Mouse (Mus musculus): ENCODE data around the gene Dsn1. TPM values are rescaled to one million over a fixed set of nuclear protein-coding genes. Genes with fewer than 3 reads are reported as not detected.

Gene Dsn1
- total RNA-seq, 2 experiments from 2014 or later = 2.7 to 4.3 TPM

DNA sequence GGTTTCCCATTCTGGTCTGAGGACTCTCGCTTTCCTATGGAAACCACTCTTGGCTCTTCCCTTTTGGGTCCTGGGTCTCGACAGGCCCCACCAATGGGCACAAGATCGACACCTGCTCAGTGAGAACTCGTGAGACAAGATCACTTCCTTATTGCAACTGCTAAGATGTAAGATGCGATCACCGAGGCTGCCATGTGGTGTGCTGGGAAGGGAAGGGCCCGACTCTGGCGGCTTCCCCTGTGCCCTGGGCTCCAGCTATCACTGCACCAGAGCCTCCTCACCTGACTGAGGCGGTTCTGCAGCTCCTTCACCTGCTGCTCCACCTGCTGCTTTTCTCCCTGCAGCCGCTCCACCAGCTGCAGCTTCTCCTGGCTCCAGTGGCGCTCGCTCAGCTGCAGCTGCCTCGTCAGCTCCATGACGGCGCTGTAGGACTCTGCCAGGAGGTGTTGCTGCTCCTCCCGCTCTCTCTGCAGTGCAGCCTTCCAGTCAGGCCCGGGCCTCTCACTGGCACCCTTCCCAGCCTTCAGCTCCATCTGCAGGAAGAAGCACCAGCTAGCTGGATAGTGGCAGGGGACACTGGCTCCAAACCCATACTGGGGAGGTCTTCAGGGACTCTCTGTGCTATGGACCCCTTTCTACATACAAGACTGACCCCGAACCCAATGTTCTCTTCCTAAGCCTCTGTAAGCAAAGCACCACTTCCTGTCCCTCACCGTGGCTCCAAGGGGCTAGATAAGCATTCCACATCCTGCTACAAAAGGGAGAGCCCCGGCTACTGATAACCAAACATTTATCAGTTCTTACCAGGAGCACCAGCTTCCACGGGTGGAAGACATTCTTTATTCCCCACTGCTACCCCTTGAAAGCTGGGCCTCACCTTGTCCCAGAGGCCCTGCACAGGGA is 20.4 kb upstream of the Dsn1 start:
- peak; percentile 60 to 71 for DNase-seq (ENCODE audit: low spot score in 2 of 2)

DNA sequence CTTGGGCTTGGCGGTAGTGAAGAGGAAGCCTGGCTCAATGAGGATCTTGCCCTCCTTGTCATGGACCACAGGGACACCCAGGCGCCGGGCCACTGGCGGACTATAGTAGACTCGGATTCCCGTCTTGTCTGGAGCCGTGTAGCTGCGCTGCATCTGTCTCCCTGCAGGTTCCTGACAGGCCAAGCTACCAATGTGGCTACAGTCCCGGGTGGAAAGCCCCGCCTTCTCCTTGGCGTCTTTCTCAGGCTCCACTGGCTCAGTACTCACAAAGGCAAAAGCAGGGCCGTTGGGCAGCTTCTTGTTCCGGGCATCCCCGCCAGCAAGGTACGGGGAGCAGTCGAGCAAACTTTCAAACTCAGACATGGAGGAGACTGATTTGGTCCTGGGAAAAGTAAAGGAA is 14.2 kb upstream of the Dsn1 start:
- no peak for DNase-seq (ENCODE audit: low spot score in 2 of 2)

DNA sequence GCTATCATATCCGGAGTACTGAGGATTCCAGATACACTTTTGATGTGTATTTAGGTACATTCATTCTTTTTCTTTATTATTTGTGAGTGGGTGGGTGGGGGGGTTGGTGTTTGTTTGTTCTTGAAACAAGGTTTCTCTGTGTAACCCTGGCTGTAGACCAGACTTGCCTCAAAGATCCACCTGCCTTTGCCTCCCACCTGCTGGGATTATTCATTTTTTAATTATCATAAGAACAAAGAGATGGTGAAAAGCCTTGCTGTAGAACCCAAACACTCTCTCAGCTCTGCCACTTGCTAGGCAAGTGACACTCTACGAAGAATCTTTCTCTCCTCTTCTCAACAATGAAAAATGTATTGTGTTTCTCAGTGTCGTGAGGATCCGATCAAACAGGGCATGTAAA is 12.3 kb upstream of the Dsn1 start:
- DNase-seq (ENCODE audit: low spot score in 2 of 2) = no peak

- no peak for DNase-seq (ENCODE audit: low spot score in 2 of 2)
Measured at GRCm38 (mm10) chr2:157016529-157017270, 9.7 kb upstream of the Dsn1 start.

GRCm38 (mm10) chr2:157012341-157012740 is 5.4 kb upstream of the Dsn1 start:
- no peak for DNase-seq (ENCODE audit: low spot score in 2 of 2)

DNA sequence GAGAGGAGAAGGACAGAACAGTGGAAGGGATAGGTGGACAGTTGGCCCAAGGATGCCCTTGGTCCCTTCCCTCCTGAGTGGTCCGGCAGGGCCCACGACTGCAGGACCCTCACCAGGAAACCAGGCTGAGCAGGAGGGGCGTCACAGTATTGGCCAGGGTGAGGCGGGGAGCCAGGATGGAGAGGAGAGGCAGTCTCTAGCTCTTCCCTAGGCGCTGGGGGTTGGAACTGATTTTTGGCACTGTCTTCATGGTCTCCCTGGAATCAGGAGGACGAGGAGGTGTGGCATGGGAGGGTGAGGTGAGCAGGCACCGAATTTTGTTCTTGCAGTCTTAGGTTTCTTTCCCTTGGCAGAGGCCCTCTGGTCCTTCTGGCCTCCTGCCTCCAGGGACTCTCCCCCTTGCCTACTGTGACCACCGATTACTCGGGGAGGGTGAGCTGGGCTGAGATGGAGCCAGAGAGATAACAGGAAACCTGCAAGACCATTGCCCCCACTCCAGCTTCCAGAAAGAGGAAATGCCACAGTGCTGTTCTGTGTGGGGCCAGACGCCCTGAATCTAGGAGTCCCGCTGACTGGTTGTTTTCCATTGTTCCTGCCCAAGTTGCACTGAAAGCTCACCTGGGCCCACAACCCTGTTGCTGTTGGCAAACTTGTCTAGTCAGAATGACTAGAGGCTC is 3.8 kb upstream of the Dsn1 start:
- DNase-seq (ENCODE audit: low spot score in 2 of 2) = no peak

DNA sequence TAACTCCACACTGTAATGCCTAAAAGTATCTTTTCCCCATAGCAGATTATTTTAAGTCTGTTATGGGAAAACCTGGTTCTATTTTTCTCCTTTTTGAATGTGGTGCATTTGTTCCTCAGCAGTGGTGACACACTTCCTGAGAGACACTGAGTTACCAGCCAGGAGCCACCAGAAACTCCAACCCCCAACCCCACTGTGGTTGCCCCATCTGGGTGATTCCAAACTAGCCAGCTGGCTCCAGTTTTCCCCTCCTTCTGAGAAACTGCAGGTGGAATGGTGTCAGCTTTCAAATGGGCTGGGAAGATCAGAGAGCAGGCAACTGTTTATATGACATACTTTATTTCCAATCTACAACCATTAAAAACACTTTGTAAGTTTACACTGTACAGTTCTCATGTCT is 3.2 kb upstream of the Dsn1 start:
- no peak for DNase-seq (ENCODE audit: low spot score in 2 of 2)

- no peak for DNase-seq (ENCODE audit: low spot score in 2 of 2)
Measured at GRCm38 (mm10) chr2:157008509-157008908, 1.6 kb upstream of the Dsn1 start.

DNA sequence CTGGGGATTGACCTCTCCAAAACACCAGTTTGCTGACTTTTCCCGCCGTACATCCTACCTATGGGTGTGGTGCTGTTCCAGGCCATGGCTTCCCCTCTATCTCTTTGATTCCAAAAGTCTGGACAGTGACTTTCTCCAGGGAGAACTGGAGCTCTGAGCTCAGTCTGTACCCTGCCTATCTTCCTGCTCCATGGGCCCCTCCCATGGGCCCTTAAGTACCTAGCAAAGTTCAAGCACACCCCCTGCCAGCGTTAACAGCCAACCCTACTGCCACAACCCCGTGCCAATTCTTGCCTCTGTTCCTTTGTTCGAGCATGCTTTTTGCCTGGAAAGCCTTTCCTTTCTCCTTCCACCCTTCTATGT is 261 bp upstream of the Dsn1 start:
- no peak for DNase-seq (ENCODE audit: low spot score in 2 of 2)

DNA sequence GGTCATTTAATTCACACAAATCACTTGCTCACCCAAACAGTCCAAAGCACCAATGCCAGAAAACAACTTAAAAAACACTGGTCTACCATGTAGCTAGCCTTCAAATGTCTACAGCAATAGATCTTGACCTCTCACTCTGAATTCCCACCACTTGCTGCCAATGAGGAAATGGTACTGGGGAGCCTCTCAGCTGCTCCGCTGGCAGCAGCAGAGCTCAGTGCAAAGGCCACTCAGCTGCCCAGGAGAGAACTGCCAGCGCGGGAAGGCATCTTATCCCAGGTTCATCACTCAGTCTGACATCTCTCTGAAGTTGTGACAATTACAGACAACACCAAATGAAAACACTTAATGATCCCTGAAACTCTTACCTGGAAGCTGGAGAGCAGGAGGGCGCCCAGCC is 4.6 kb downstream of the Dsn1 start:
- DNase-seq (ENCODE audit: low spot score in 2 of 2) = no peak

DNA sequence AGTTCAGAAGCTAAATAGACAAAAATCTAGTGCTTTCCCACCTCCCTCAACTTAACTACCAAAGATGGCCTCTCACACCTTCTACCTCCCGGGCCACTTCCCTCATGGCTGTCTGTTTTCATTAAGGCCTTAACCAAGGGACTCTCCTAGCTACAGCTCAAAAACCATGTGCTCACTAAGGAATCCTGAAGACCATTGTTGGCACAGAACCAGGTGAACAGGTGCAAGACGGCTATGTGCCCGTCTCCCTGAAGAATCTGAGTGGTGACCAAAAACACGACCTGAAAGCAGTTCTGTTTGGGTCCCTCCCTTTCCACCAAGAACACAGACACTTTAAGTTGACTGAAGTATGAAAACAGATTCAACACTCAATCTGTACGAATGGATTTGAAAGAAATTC is 8.7 kb downstream of the Dsn1 start:
- no peak for DNase-seq (ENCODE audit: low spot score in 2 of 2)

DNA sequence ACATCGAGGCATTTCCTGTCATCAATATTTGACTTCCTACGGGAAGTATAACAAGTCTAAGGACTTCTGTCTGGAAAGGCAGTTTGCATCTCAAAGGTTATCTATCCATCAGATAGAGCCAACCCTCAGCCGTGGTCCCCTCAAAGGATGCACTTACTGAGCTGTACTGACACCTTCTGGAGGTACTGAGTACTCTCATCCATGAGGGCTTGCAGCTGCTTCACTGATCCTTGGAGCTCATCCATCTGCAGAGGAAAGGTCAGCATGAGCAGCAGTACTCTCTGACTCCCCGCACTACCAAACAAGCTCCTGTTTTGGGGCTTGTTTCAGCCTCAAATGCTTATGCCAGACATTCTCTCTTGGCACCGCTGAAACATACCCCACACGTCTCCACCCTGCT is 10.4 kb downstream of the Dsn1 start:
- peak in 1 of 2 experiments; percentile 70 for DNase-seq (ENCODE audit: low spot score in 2 of 2)

DNA sequence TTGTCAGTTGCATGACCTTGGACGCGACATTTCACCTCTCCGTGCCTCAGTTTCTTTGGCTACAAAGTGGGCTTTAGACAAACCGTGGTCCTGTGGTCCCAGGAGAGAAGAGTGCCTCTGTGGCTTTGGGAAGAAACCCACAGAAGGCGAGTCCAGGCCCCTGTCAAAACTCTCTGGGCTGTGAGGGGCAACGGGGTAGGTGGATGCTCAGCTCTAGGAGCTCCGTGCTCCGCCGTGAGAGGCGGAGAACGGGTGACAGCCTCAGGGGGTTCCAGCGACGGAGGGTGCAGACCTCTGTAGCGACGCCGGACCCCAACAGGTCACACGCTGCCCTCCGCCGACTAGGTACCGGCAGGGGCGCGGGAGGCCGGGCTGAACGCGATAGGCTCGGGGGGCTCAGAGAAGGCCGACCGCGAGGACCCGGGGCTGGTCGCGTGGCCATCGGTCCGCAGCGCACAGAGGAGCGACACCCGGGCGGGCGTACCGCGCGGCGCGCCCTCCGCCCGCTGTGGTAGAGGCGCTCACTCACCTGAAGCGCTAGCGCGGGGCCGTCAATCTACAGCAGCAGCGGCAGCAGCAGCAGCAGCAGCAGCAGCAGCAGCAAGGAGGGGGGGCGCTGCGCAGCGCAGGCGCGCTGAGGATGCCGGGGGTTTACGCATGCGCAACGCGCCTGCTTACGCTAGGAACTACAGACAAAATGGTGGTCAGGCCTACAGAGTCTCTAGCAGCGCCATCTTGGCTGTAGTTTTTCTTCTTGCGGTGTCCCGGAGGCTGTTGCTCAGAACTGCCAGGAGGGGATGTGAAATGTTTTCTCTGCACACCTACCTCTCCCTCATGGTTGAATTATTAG is 15.3 kb downstream of the Dsn1 start, which contains the start of gene Ndrg3:
Ndrg3 (minus strand) TSS at position 587 of the 850 bp plus-strand sequence.
- peak; percentile 96 to 98 for DNase-seq (ENCODE audit: low spot score in 2 of 2)

- no peak for DNase-seq (ENCODE audit: low spot score in 2 of 2)
Measured at GRCm38 (mm10) chr2:156990727-156991431, 16.1 kb downstream of the Dsn1 start.

GRCm38 (mm10) chr2:156987316-156987715 is 19.6 kb downstream of the Dsn1 start:
- no peak for DNase-seq (ENCODE audit: low spot score in 2 of 2)

DNA sequence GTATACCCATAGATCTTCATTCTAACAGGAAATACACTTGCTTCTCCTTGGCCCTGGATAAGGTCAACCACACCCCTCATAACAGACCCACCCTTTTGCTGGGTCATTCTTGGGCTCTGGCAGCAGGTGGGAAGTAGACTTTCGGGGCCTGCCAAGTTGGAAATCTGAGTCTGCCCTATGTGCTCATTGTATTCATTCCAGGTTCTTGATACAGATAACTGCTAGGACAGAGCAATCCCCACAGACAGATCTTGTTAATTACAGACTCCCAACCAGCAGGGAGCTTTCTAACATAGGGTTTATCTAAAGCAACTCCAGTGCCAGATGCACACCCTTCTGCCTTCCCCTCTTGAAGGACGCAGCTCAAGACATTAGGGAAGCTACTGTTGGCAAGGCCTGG is 24.1 kb downstream of the Dsn1 start:
- DNase-seq (ENCODE audit: low spot score in 2 of 2) = peak in 1 of 2 experiments; percentile 45

- DNase-seq (ENCODE audit: low spot score in 2 of 2) = no peak
Measured at GRCm38 (mm10) chr2:156981291-156981690, 25.7 kb downstream of the Dsn1 start.

- no peak for DNase-seq (ENCODE audit: low spot score in 2 of 2)
Measured at GRCm38 (mm10) chr2:156980059-156980458, 26.9 kb downstream of the Dsn1 start.

- DNase-seq (ENCODE audit: low spot score in 2 of 2) = no peak
Measured at GRCm38 (mm10) chr2:156976711-156977110, 30.2 kb downstream of the Dsn1 start.

DNA sequence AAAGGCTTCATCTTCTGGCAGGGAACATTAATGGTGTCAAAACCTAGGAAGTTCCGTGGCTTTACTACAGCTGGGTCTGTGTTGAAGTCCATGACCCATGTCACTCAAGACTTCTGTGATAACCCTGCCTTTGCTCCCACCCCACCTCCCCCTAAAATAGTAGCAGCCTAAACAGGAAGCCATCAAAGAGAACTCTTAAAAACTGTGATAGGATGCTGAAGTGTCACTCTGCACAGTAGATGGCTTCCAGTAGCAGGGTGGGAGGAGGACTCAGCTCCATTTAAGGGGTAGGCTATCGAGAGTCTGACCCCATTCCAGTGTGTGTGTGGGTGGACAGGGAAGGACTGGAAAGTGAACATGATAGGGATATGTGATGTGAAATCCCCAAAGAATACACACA is 32.0 kb downstream of the Dsn1 start:
- DNase-seq (ENCODE audit: low spot score in 2 of 2) = no peak
